Mouse (Mus musculus) hindbrain, embryonic 13.5 days (tissue): ENCODE measurements at regions not wholly inside any gene's neighbourhood (a gene's known extent, or its start where the extent isn't known, plus 50 kb on each side); places are given as distances from the start of the nearest gene placed in this dataset.

Experiments
- ATAC-seq: fragments of 200-750 bp; cut with Nextera tagmentation; 2 replicates; pipeline ENCODE4 v1.8.0; 2017; ENCODE audit warnings: moderate TSS enrichment; ENCODE audit not compliant: low FRiP score
- H3K27ac ChIP-seq: fragments of 300-500 bp; sonication (generic); 2 replicates; pipeline ENCODE4 v1.5.1; 2015; ENCODE audit warnings: inconsistent platforms, mild to moderate bottlenecking, moderate library complexity
- H3K27me3 ChIP-seq: fragments of 300-500 bp; sonication (generic); 2 replicates; pipeline ENCODE4 v1.6.1; 2015; ENCODE audit warnings: mild to moderate bottlenecking, inconsistent platforms
- H3K36me3 ChIP-seq: fragments of 300-500 bp; sonication (generic); 2 replicates; pipeline ENCODE4 v1.6.1; 2015; ENCODE audit warnings: mild to moderate bottlenecking, inconsistent platforms
- H3K4me1 ChIP-seq: fragments of 300-500 bp; sonication (generic); replicated peaks from 2 replicates; pipeline ENCODE4 v1.6.1; 2015; ENCODE audit warnings: inconsistent platforms
- H3K4me2 ChIP-seq: fragments of 300-500 bp; sonication (generic); 2 replicates; pipeline ENCODE4 v1.6.1; 2015; ENCODE audit warnings: inconsistent platforms, mild to moderate bottlenecking, moderate library complexity
- H3K4me3 ChIP-seq: fragments of 300-500 bp; sonication (generic); 2 replicates; pipeline ENCODE4 v1.5.1; 2015; ENCODE audit warnings: mild to moderate bottlenecking, inconsistent platforms
- H3K9ac ChIP-seq: fragments of 300-500 bp; sonication (generic); 2 replicates; pipeline ENCODE4 v1.6.1; 2015; ENCODE audit warnings: mild to moderate bottlenecking, inconsistent platforms
- H3K9me3 ChIP-seq: fragments of 300-500 bp; sonication (generic); 2 replicates; pipeline ENCODE4 v1.6.1; 2016; ENCODE audit warnings: inconsistent platforms
- WGBS: fragments of 180-500 bp; shearing (Covaris S2); methylation state at CpG from one replicate; pipeline ENCODE4 v1.1.7; 2015; 5-methylcytosine and 5-hydroxymethylcytosine counted together

- H3K4me1 ChIP-seq: no peaks in the 10 kb centered on the region
- H3K36me3 ChIP-seq: no peaks in the 10 kb centered on the region
- no peak overlapping the region for H3K27ac ChIP-seq
Observed at GRCm38 (mm10) chr8:17588189-17588588, 1389.9 kb downstream of the Defb40 start.

GRCm38 (mm10) chr8:17587261-17587861, 1390.7 kb downstream of the Defb40 start:
- H3K4me1 ChIP-seq: no peaks in the 10 kb centered on the region
- H3K4me2 ChIP-seq: no peak overlapping the region
- H3K4me3 ChIP-seq: no peak overlapping the region
- 62% methylated on average over 5 of the region's 5 CpGs for WGBS
- H3K9me3 ChIP-seq: no peaks in the 10 kb centered on the region
- ATAC-seq: no peak
- no peaks in the 10 kb centered on the region for H3K27me3 ChIP-seq
- H3K9ac ChIP-seq: no peak overlapping the region
- H3K27ac ChIP-seq: no peak overlapping the region
- H3K36me3 ChIP-seq: no peaks in the 10 kb centered on the region

More at GRCm38 (mm10) chr8:17588189-17588588, 1389.9 kb downstream of the Defb40 start:
- Histone ChIP-seq H3K9ac (no peak overlapping the region), H3K4me3 (no peak overlapping the region), H3K4me2 (no peak overlapping the region), H3K27me3 (no peaks in the 10 kb centered on the region), H3K9me3 (no peaks in the 10 kb centered on the region)
- no peak for ATAC-seq
